Mouse (Mus musculus): ENCODE results near the gene Nhsl2. TPM values are rescaled to one million over a fixed set of nuclear protein-coding genes. Genes with fewer than 3 reads are reported as not detected.

The Nhsl2 gene
- polyA plus RNA-seq, 1 experiment from 2014 or later: 12.0 TPM

DNA sequence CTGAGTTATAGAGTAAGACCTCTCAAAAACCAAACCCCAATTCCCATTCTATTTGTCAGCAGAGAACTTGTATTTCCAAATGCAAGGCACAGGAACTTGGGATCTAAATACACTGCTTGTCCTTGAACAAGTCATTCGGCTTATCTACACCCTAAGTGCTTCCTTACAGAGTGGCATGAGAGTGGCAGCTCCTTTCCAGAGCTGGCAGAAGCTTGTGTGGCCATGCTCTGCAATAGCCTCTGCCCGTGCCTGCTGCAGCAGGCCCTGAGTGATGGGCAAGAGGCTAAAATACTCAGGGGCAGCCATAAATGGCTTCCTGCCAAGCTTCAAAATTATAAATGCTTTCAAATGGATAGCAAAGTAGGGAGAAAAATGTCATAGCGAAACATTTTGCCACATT, 123.8 kb downstream of the Nhsl2 start:
- H3K27ac ChIP-seq (ENCODE audit: low read length): no peak overlapping the region
- no peaks in the 10 kb centered on the region for H3K36me3 ChIP-seq (ENCODE audit: insufficient read depth, low read length)
- no peak overlapping the region for H3K4me2 ChIP-seq (replicated peaks; ENCODE audit: low read depth, low read length)
- H3K4me1 ChIP-seq (ENCODE audit: insufficient read depth, low read length): no peaks in the 10 kb centered on the region
- no peaks in the 10 kb centered on the region for H3K9me3 ChIP-seq (ENCODE audit: low read length)
- no peak overlapping the region for H3K9ac ChIP-seq (replicated peaks; ENCODE audit: low read length)
- peaks cover 8% of the 10 kb centered on the region; the same call in 1 of the 2 replicates for H3K27me3 ChIP-seq (ENCODE audit: insufficient read depth, low read length)
- H3K4me3 ChIP-seq (ENCODE audit: low read length): no peak overlapping the region
- 71% methylated on average over 3 of the region's 3 CpGs for WGBS
- no peak for ATAC-seq (ENCODE audit: low FRiP score, low TSS enrichment)

- Histone ChIP-seq H3K27me3 (ENCODE audit: insufficient read depth, low read length) (peaks cover 8% of the 10 kb centered on the region; the same call in 1 of the 2 replicates), H3K9ac (replicated peaks; ENCODE audit: low read length) (no peak overlapping the region), H3K36me3 (ENCODE audit: insufficient read depth, low read length) (no peaks in the 10 kb centered on the region), H3K4me1 (ENCODE audit: insufficient read depth, low read length) (no peaks in the 10 kb centered on the region), H3K9me3 (ENCODE audit: low read length) (no peaks in the 10 kb centered on the region), H3K4me3 (ENCODE audit: low read length) (no peak overlapping the region), H3K4me2 (replicated peaks; ENCODE audit: low read depth, low read length) (no peak overlapping the region), H3K27ac (ENCODE audit: low read length) (no peak overlapping the region)
- ATAC-seq (ENCODE audit: low FRiP score, low TSS enrichment): no peak
- WGBS: 53% methylated on average over 3 of the region's 3 CpGs
Measured at GRCm38 (mm10) chrX:101976931-101977330, 127.7 kb downstream of the Nhsl2 start.

DNA sequence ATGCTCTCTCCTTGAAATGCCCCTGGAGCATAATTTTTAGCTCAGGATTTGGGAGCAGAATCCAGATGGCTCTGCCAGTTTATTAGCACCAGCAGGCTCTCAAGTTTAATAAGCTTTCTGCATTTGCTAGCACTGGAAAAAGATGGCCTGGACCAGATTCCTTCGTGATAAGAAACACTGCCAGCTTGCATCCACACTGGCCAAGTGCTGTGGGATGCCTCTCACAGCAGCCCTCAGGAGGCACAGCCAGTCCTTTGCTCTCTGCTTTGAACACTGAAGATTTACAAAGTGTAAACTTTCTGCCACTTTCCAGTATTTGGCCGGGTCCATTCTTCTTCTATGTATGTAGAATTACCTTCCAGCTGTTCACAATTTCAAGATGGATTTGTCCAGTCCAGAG, 129.7 kb downstream of the Nhsl2 start:
- 0 out of 2 replicates have a peak, but pooled peaks cover 4% of the 10 kb centered on the region for H3K4me1 ChIP-seq (ENCODE audit: insufficient read depth, low read length)
- no peak overlapping the region for H3K4me3 ChIP-seq (ENCODE audit: low read length)
- no peaks in the 10 kb centered on the region for H3K36me3 ChIP-seq (ENCODE audit: insufficient read depth, low read length)
- H3K9ac ChIP-seq (replicated peaks; ENCODE audit: low read length): no peak overlapping the region
- ATAC-seq (ENCODE audit: low FRiP score, low TSS enrichment): no peak
- WGBS: 48% methylated on average over 2 of the region's 2 CpGs
- H3K4me2 ChIP-seq (replicated peaks; ENCODE audit: low read depth, low read length): no peak overlapping the region
- no peaks in the 10 kb centered on the region for H3K9me3 ChIP-seq (ENCODE audit: low read length)
- H3K27me3 ChIP-seq (ENCODE audit: insufficient read depth, low read length): peaks cover 15% of the 10 kb centered on the region; the same call in 1 of the 2 replicates
- no peak overlapping the region for H3K27ac ChIP-seq (ENCODE audit: low read length)

GRCm38 (mm10) chrX:101979267-101979666, 130.1 kb downstream of the Nhsl2 start:
- H3K36me3 ChIP-seq (ENCODE audit: insufficient read depth, low read length): no peaks in the 10 kb centered on the region
- H3K4me2 ChIP-seq (replicated peaks; ENCODE audit: low read depth, low read length): no peak overlapping the region
- no peak overlapping the region for H3K4me3 ChIP-seq (ENCODE audit: low read length)
- WGBS: 44% methylated on average over 5 of the region's 5 CpGs
- H3K4me1 ChIP-seq (ENCODE audit: insufficient read depth, low read length): 0 out of 2 replicates have a peak, but pooled peaks cover 4% of the 10 kb centered on the region
- H3K9ac ChIP-seq (replicated peaks; ENCODE audit: low read length): no peak overlapping the region
- H3K27ac ChIP-seq (ENCODE audit: low read length): no peak overlapping the region
- peak; percentile 81 for ATAC-seq (ENCODE audit: low FRiP score, low TSS enrichment)
- no peaks in the 10 kb centered on the region for H3K9me3 ChIP-seq (ENCODE audit: low read length)
- peaks cover 18% of the 10 kb centered on the region; the same call in 1 of the 2 replicates for H3K27me3 ChIP-seq (ENCODE audit: insufficient read depth, low read length)

DNA sequence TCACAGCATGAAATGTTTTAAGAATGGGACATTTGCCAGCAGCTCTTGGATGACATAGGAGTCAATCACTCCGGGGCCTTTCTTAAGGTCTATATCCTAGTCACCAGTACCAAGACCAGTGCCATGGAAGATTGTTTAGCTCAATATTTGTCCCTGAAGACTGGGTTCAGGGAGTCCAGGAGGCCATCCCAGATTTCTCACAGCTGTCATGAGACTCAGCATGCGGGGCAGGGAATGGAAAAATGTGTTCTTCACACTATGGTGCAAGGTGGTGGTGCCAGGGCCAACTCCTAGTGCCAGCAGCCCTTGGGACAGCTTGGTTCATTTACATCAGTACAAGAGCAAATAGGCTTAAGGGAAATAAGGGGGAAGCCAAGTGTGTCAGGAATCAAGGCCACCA, 131.4 kb downstream of the Nhsl2 start:
- no peak overlapping the region for H3K4me2 ChIP-seq (replicated peaks; ENCODE audit: low read depth, low read length)
- 0 out of 2 replicates have a peak, but pooled peaks cover 4% of the 10 kb centered on the region for H3K4me1 ChIP-seq (ENCODE audit: insufficient read depth, low read length)
- WGBS: 92% methylated on average over 2 of the region's 2 CpGs
- no peaks in the 10 kb centered on the region for H3K9me3 ChIP-seq (ENCODE audit: low read length)
- no peak overlapping the region for H3K9ac ChIP-seq (replicated peaks; ENCODE audit: low read length)
- H3K27ac ChIP-seq (ENCODE audit: low read length): no peak overlapping the region
- H3K36me3 ChIP-seq (ENCODE audit: insufficient read depth, low read length): no peaks in the 10 kb centered on the region
- peaks cover 25% of the 10 kb centered on the region; the same call in 1 of the 2 replicates for H3K27me3 ChIP-seq (ENCODE audit: insufficient read depth, low read length)
- H3K4me3 ChIP-seq (ENCODE audit: low read length): no peak overlapping the region
- ATAC-seq (ENCODE audit: low FRiP score, low TSS enrichment): no peak

- WGBS: 43% methylated on average over 2 of the region's 2 CpGs
- Histone ChIP-seq H3K27ac (ENCODE audit: low read length) (no peak overlapping the region), H3K4me3 (ENCODE audit: low read length) (no peak overlapping the region), H3K9ac (replicated peaks; ENCODE audit: low read length) (no peak overlapping the region), H3K36me3 (ENCODE audit: insufficient read depth, low read length) (no peaks in the 10 kb centered on the region), H3K9me3 (ENCODE audit: low read length) (no peaks in the 10 kb centered on the region), H3K4me2 (replicated peaks; ENCODE audit: low read depth, low read length) (no peak overlapping the region), H3K4me1 (ENCODE audit: insufficient read depth, low read length) (0 out of 2 replicates have a peak, but pooled peaks cover 4% of the 10 kb centered on the region), H3K27me3 (ENCODE audit: insufficient read depth, low read length) (peaks cover 28% of the 10 kb centered on the region; the same call in 1 of the 2 replicates)
- no peak for ATAC-seq (ENCODE audit: low FRiP score, low TSS enrichment)
Measured at GRCm38 (mm10) chrX:101981450-101981849, 132.3 kb downstream of the Nhsl2 start.

- no peak overlapping the region for H3K4me2 ChIP-seq (replicated peaks; ENCODE audit: low read depth, low read length)
- no peak overlapping the region for H3K27ac ChIP-seq (ENCODE audit: low read length)
- H3K27me3 ChIP-seq (ENCODE audit: insufficient read depth, low read length): peaks cover 36% of the 10 kb centered on the region; the same call in 1 of the 2 replicates
- 0 out of 2 replicates have a peak, but pooled peaks cover 4% of the 10 kb centered on the region for H3K4me1 ChIP-seq (ENCODE audit: insufficient read depth, low read length)
- 0 out of 2 replicates have a peak, but pooled peaks have one; percentile 36 for ATAC-seq (ENCODE audit: low FRiP score, low TSS enrichment)
- H3K9ac ChIP-seq (replicated peaks; ENCODE audit: low read length): no peak overlapping the region
- H3K9me3 ChIP-seq (ENCODE audit: low read length): no peaks in the 10 kb centered on the region
- WGBS: 29% methylated on average over 6 of the region's 6 CpGs
- no peaks in the 10 kb centered on the region for H3K36me3 ChIP-seq (ENCODE audit: insufficient read depth, low read length)
- no peak overlapping the region for H3K4me3 ChIP-seq (ENCODE audit: low read length)
Measured at GRCm38 (mm10) chrX:101983638-101984037, 134.5 kb downstream of the Nhsl2 start.

DNA sequence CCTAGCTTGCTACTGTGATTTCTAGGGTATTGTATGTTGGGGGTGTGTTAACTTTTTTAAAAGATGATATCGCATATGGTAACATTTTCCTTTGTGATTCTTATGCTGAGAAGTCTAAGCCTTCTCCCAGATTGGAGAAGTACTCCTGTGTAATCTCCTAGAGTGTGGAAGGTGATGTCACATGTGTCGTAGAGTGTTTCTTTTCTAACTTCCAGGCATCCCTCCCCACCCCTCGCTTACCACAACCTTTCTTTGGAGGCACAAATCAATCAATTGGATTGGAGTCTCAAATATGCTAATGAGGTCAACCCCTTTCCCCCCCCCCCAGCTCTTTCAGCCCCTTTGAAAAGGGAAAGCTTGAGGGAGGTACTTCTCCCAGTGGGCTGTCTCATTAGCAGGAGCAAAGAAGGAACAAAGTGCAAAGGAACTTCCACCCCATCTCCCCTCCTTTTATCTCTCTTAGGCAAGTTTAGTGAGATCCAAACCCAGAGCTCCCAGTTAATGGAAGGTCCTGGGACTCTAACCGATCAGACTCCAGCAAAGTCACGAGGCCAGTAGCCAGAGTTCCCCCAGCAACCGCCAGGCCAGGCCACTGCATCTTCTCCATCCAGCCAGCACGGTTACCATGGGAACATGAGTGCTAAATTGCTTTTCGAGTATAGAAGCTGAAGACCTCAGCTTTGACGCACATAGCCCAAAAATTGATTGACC, 137.6 kb downstream of the Nhsl2 start:
- 41% methylated on average over 9 of the region's 9 CpGs for WGBS
- no peak for ATAC-seq (ENCODE audit: low FRiP score, low TSS enrichment)

GRCm38 (mm10) chrX:101993841-101994571, 144.8 kb downstream of the Nhsl2 start:
- H3K27me3 ChIP-seq (ENCODE audit: insufficient read depth, low read length): peaks cover 25% of the 10 kb centered on the region; the same call in 1 of the 2 replicates
- no peak overlapping the region for H3K4me3 ChIP-seq (ENCODE audit: low read length)
- 0 out of 2 replicates have a peak, but pooled peaks cover 2% of the 10 kb centered on the region for H3K4me1 ChIP-seq (ENCODE audit: insufficient read depth, low read length)
- H3K27ac ChIP-seq (ENCODE audit: low read length): peak overlapping the region; percentile 56
- no peaks in the 10 kb centered on the region for H3K36me3 ChIP-seq (ENCODE audit: insufficient read depth, low read length)
- no peak overlapping the region for H3K4me2 ChIP-seq (replicated peaks; ENCODE audit: low read depth, low read length)
- no peak overlapping the region for H3K9ac ChIP-seq (replicated peaks; ENCODE audit: low read length)
- 42% methylated on average over 12 of the region's 12 CpGs for WGBS
- ATAC-seq (ENCODE audit: low FRiP score, low TSS enrichment): peak; percentile 12; the same call in 1 of the 2 replicates
- no peaks in the 10 kb centered on the region for H3K9me3 ChIP-seq (ENCODE audit: low read length)

More for the DNA sequence above, 137.6 kb downstream of the Nhsl2 start:
- Histone ChIP-seq H3K4me1 (ENCODE audit: insufficient read depth, low read length) (0 out of 2 replicates have a peak, but pooled peaks cover 4% of the 10 kb centered on the region), H3K9ac (replicated peaks; ENCODE audit: low read length) (no peak overlapping the region), H3K9me3 (ENCODE audit: low read length) (no peaks in the 10 kb centered on the region), H3K4me3 (ENCODE audit: low read length) (no peak overlapping the region), H3K27ac (ENCODE audit: low read length) (no peak overlapping the region), H3K27me3 (ENCODE audit: insufficient read depth, low read length) (peaks cover 40% of the 10 kb centered on the region; the same call in 1 of the 2 replicates), H3K36me3 (ENCODE audit: insufficient read depth, low read length) (no peaks in the 10 kb centered on the region), H3K4me2 (replicated peaks; ENCODE audit: low read depth, low read length) (no peak overlapping the region)

All from kidney, embryonic 16.5 days (tissue).